In the genomic region with DNA sequence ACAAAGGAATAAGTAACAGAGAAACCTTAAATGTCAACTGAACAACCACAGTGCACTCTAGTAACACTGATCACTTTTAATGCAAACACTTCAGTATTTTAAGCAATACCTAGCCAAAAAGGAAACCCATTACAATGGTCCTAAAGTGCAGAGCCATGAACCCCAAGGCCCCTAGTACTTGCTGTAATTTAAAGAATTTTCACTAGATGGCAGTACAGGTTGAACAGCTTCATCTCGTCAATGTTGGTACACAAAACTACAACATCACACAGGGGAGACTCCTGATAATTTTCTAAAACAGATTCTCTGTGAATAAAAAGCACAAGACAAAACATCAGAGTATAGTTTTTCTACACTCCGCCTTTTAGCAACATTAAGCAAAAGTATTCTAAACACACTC, we compare ENCODE assay signal across 10 mouse cellular contexts.
A peak's percentile ranks its signal among the peaks of the same experiment; 100 is the strongest.
DNase-seq lines count a peak whose midpoint lies in the region; ATAC-seq and TF ChIP-seq lines count a peak whose summit lies in the region.
"Had no signal": no experiment of that assay in that cellular context is flagged by ENCODE, and none has a peak within 500 bp of the region (broad histone marks: within the 10 kb centered on the region; RNA-seq: fewer than 3 reads in every experiment).

No protein-coding gene starts in this region.

- no peaks in the 10 kb centered on the region for H3K27me3 ChIP-seq in kidney, postnatal 0 days (ENCODE audit: insufficient read depth, low read length)

- no peak overlapping the region for H3K27ac ChIP-seq in kidney, postnatal 0 days

- no peaks in the 10 kb centered on the region for H3K9me3 ChIP-seq in kidney, postnatal 0 days (replicated peaks; ENCODE audit: low read length)

- no peaks in the 10 kb centered on the region for H3K4me1 ChIP-seq in kidney, postnatal 0 days (replicated peaks; ENCODE audit: insufficient read depth, low read length)

- 35% methylated on average over 2 of the region's 2 CpGs for WGBS in kidney, postnatal 0 days

- no peaks in the 10 kb centered on the region for H3K36me3 ChIP-seq in kidney, postnatal 0 days (ENCODE audit: insufficient read depth, low read length)

- no peak overlapping the region for H3K9ac ChIP-seq in kidney, postnatal 0 days (ENCODE audit: low read depth, low read length)

- peak; percentile 4 for DNase-seq in CD4-positive, CD25-positive, alpha-beta regulatory T cell, adult 2 months (ENCODE audit: low read depth, low spot score)
- DNase-seq in kidney, postnatal 0 days (ENCODE audit: low spot score) = peak; percentile 30
- DNase-seq in kidney, adult 8-10 months = no peak
- DNase-seq in ZHBTc4 (ENCODE audit: low read depth, low spot score) = peak; percentile 49
- no peak for DNase-seq in urinary bladder, adult 2 months (ENCODE audit: low spot score)
- no peak for DNase-seq in frontal cortex, postnatal 10 days (ENCODE audit: low spot score in 2 of 2)
- DNase-seq: adrenal gland, adult 8-10 months; lung, postnatal 10 days had no signal

- no peak overlapping the region for H3K4me2 ChIP-seq in kidney, postnatal 0 days (ENCODE audit: low read length)

- ATAC-seq in CD4-positive, CD25-positive, alpha-beta regulatory T cell, adult 4 months = no peak
- ATAC-seq in kidney, postnatal 0 days (replicated peaks; ENCODE audit: low FRiP score, low read depth) = no peak
- ATAC-seq in megakaryocyte progenitor cell, adult 5-6 weeks (replicated peaks; ENCODE audit: poor library complexity) = peak; percentile 65

- H3K4me3 ChIP-seq in kidney, postnatal 0 days (replicated peaks; ENCODE audit: low read depth, low read length) = no peak overlapping the region

- peak; percentile 62 for TF ChIP-seq CTCF in kidney, postnatal 0 days (IDR thresholded peaks at IDR 0.05; ENCODE audit: low read depth)

Comparison
In these comparisons a context has a peak if more than half of its experiments do, and no peak if none do; other contexts are left out.
1. DNase-seq: peak in CD4-positive, CD25-positive, alpha-beta regulatory T cell, adult 2 months (single experiment), kidney, postnatal 0 days (single experiment) and ZHBTc4 (single experiment); none in kidney, adult 8-10 months (0 of 2), urinary bladder, adult 2 months (single experiment) and frontal cortex, postnatal 10 days (0 of 2).